Mouse (Mus musculus) kidney, adult 10 weeks (tissue): ENCODE data around the gene Cd209a. TPM values are rescaled to one million over a fixed set of nuclear protein-coding genes. Genes with fewer than 3 reads are reported as not detected.

Experiments
- polyA plus RNA-seq: library from polyadenylated mRNA; stranded (reverse); fragments of 350-450 nt; fragmentation: Illumina TruSeq; extraction: RNeasy Lipid Tissue Mini Kit (QIAGEN cat#74804); gene quantifications from one replicate; pipeline ENCODE4 v1.2.3, GENCODE M21; 2014; ENCODE audit warnings: low read depth, low replicate concordance

Cd209a gene
- polyA plus RNA-seq, result 3.9 TPM

DNA sequence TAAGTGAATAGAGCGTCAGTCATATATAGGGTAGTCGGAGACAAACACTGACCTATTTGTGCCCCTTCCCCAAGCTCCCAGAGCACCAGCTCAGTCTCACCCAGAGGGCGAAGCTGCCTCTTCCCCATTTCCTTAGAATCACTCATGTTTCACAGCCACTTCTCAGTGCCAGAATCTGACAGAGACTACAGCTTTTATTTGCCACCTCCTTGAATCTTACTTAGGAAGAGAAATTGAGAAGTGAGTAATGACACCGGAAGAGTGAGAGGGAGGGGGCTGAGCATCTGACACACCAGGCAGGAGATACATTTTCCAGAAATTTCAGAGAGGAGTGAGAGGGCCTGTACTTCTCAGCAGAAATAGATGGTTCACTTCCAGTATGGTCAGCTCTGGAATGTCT is at the start of gene Cd209a:
Gene Cd209a (minus strand): TSS at position 224 of the 400 bp plus-strand sequence.

DNA sequence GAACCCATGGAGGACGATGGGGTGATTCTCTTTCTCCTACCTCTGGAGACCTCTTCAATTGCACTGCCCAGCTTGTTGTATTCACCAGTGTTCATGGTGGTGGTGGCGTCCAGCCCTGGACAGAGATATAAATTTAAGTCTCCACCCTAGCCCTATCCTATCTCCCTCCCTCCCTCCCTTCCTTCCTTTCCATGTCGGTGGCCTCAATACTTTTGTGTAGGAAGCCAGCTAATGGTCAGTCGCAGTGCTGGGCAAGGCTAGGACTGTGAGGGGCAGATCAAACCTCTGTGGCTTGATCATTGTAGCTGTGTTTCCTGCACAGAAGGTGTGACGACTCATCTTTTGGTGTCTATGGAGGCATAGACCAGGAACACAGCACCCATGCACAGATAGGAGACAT is 28.2 kb downstream of the Cd209a start, which contains the start of gene Clec4g:
Gene Clec4g (minus strand): TSS at position 101 of the 400 bp plus-strand sequence.

DNA sequence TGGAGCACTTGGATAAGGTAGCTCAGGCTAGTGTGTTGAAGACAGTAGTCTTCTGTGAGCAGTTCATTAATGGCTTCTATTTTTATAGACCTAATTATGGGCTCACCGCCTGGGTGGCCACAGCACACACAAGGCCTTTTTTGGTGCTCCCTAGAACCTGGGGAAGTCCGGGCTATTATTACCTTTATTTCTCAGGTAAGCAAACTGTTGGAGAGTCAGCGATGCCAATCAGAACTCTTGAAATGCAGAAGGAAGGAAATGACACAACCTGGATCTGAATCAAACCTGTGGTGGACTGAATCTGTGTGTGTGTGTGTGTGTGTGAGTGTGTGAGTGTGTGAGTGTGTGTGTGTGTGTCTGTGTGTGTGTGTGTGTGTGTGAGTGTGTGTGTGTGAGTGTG is 54.7 kb downstream of the Cd209a start, which contains the start of gene Fcer2a:
Gene Fcer2a (minus strand): TSS at position 55 of the 400 bp plus-strand sequence.

Other genes with a start within 250 kb of the Cd209a start
- gene Mcoln1, start 248.5 kb downstream of the Cd209a start, polyA plus RNA-seq, result 9.3 TPM
- gene Pnpla6, start 233.6 kb downstream of the Cd209a start, polyA plus RNA-seq, result 8.4 TPM
- gene C330021F23Rik, start 181.0 kb downstream of the Cd209a start, polyA plus RNA-seq, result 2.2 TPM
- 1.6 TPM for gene Camsap3, start 161.7 kb downstream of the Cd209a start, polyA plus RNA-seq
- gene Xab2, start 127.7 kb downstream of the Cd209a start, polyA plus RNA-seq, result 0.12 TPM
- gene Pet100, start 127.4 kb downstream of the Cd209a start, polyA plus RNA-seq, result 17.4 TPM
- gene Pcp2, start 123.4 kb downstream of the Cd209a start, polyA plus RNA-seq, result not detected
- 18.8 TPM for gene Stxbp2, start 118.0 kb downstream of the Cd209a start, polyA plus RNA-seq
- gene Retn, start 93.2 kb downstream of the Cd209a start, polyA plus RNA-seq, result 1.3 TPM
- not detected for gene Mcemp1, start 83.2 kb downstream of the Cd209a start, polyA plus RNA-seq
- gene Fcor, start 76.6 kb downstream of the Cd209a start, polyA plus RNA-seq, result not detected
- 7.9 TPM for gene Trappc5, start 72.7 kb downstream of the Cd209a start, polyA plus RNA-seq
- not detected for gene Fcer2a, start 54.8 kb downstream of the Cd209a start, polyA plus RNA-seq
- not detected for gene Clec4g, start 28.3 kb downstream of the Cd209a start, polyA plus RNA-seq
- not detected for gene Cd209e, start 105.3 kb upstream of the Cd209a start, polyA plus RNA-seq
- not detected for gene Cd209d, start 129.6 kb upstream of the Cd209a start, polyA plus RNA-seq
- gene Cd209b, start 177.9 kb upstream of the Cd209a start, polyA plus RNA-seq, result not detected
- not detected for gene Cd209c, start 205.8 kb upstream of the Cd209a start, polyA plus RNA-seq